Mouse (Mus musculus): ENCODE results near the gene Ceacam9.

DNA sequence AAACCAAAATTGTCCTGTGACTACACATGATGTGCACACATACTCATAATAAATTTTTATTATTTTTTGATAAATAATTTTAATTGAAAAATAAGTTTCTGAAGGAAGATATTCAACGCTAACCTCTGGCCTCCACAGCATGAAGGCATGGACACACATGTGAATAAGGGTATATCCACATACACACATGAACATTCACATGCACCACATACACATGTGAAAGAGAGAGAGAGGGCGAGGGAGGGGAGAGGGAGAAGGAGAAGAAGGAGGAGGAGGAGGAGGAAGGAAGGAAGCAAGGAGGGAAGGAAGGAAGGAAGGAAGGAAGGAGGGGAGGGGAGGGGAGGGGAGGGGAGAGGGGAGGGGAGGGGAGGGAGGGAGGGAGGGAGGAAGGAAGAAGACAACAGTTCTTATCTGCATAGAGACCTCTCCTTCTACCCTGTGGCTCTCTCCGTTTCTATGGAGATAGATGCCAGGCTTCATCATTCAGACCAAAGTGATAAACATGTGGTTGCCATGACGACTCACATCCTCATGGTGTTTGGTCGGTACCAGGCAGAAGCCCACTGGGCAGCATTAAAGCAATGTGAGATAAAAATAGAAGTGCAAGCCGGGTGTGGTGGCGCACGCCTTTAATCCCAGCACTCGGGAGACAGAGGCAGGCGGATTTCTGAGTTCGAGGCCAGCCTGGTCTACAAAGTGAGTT, 37.3 kb downstream of the Ceacam9 start:
- TF ChIP-seq CTCF (IDR thresholded peaks at IDR 0.05; ENCODE audit: insufficient read depth, low read length): no peak
- no peak for TF ChIP-seq POLR2A (IDR thresholded peaks at IDR 0.05; ENCODE audit: borderline replicate concordance, extremely low read depth, low read depth, low read length)

Data from lung, adult 2 months (tissue).